Mouse (Mus musculus) CH12.LX (cell line): ENCODE measurements around the gene Ppp6r3. TPM values are rescaled to one million over a fixed set of nuclear protein-coding genes. Genes with fewer than 3 reads are reported as not detected.

Source experiments
- DNase-seq: peaks from one replicate; pipeline ENCODE4 v3.0.0-alpha.2; 2013; ENCODE audit errors: extremely low read depth
- H3K27ac ChIP-seq: 2 replicates; pipeline ENCODE4 v1.5.1; 2012; ENCODE audit warnings: low read depth, mild to moderate bottlenecking, control low read depth, moderate library complexity; ENCODE audit not compliant: insufficient read depth
- H3K27me3 ChIP-seq: replicated peaks from 2 replicates; pipeline ENCODE3; 2012; ENCODE audit warnings: inconsistent platforms
- H3K36me3 ChIP-seq, 2 experiments: replicated peaks in 1 of 2; 2 replicates each; pipeline versions ENCODE3 to v1.6.1; 2012; ENCODE audit warnings: inconsistent platforms in 1 of 2, low read length in 1 of 2, mild to moderate bottlenecking in 1 of 2, mixed read lengths in 1 of 2, moderate library complexity in 1 of 2; ENCODE audit not compliant: control insufficient read depth in 1 of 2, insufficient read depth in 1 of 2
- H3K4me1 ChIP-seq, 2 experiments: 2 replicates each; pipeline ENCODE4 v1.6.1; 2012; ENCODE audit warnings: inconsistent platforms in 1 of 2, moderate library complexity in 1 of 2; ENCODE audit not compliant: insufficient read depth in 2 of 2, control insufficient read depth in 1 of 2
- H3K4me2 ChIP-seq: 2 replicates; pipeline ENCODE4 v1.6.1; 2012; ENCODE audit warnings: low read depth, mild to moderate bottlenecking, control low read depth; ENCODE audit not compliant: poor library complexity, insufficient read depth, severe bottlenecking
- H3K4me3 ChIP-seq, 3 experiments: fragments of 150-350 bp in 1 of 3; sonication (generic) in 1 of 3; replicated peaks in 1 of 3; 2 replicates each; pipeline versions ENCODE3 to v1.5.1; 2011 to 2012; ENCODE audit warnings: low read depth in 2 of 3, low read length in 2 of 3, mild to moderate bottlenecking in 2 of 3, moderate library complexity in 2 of 3, control low read depth in 1 of 3, improper control_type of control experiment in 1 of 3, inconsistent platforms in 1 of 3, mixed read lengths in 1 of 3; ENCODE audit not compliant: poor library complexity in 1 of 3
- H3K79me2 ChIP-seq: replicated peaks from 2 replicates; pipeline ENCODE4 v1.6.1; 2012; ENCODE audit warnings: mild to moderate bottlenecking, moderate library complexity; ENCODE audit not compliant: control insufficient read depth, poor library complexity, insufficient read depth, severe bottlenecking; ENCODE audit errors: extremely low read depth
- H3K9ac ChIP-seq: 2 replicates; pipeline ENCODE4 v1.6.1; 2012; ENCODE audit warnings: low read depth, mild to moderate bottlenecking, control low read depth, moderate library complexity; ENCODE audit not compliant: insufficient read depth
- H3K9me3 ChIP-seq: replicated peaks from 2 replicates; pipeline ENCODE3; 2012; ENCODE audit warnings: low read length, inconsistent platforms, mixed read lengths
- BHLHE40 ChIP-seq: IDR thresholded peaks from 2 replicates; pipeline ENCODE4 v1.6.1; 2011; ENCODE audit warnings: mild to moderate bottlenecking, low read depth, low read length, improper control_type of control experiment
- CHD2 ChIP-seq: IDR thresholded peaks from 2 replicates; pipeline ENCODE4 v1.6.1; 2011; ENCODE audit warnings: low read length, improper control_type of control experiment
- ELF1 ChIP-seq: IDR thresholded peaks from 2 replicates; pipeline ENCODE4 v1.6.1; 2014; ENCODE audit warnings: low read depth, mild to moderate bottlenecking, inconsistent platforms, low read length, improper control_type of control experiment
- EP300 ChIP-seq: IDR thresholded peaks from 2 replicates; pipeline ENCODE4 v1.6.1; 2011; ENCODE audit warnings: low read length, improper control_type of control experiment
- ETS1 ChIP-seq: conservative IDR thresholded peaks from 2 replicates; pipeline ENCODE4 v1.6.1; 2012; ENCODE audit warnings: low read depth, mild to moderate bottlenecking, inconsistent platforms, low read length, improper control_type of control experiment, moderate library complexity
- GABPA ChIP-seq: IDR thresholded peaks from 2 replicates; pipeline ENCODE4 v1.6.1; 2012; ENCODE audit warnings: low read depth, low read length, improper control_type of control experiment, inconsistent platforms; ENCODE audit not compliant: insufficient replicate concordance
- HCFC1 ChIP-seq: IDR thresholded peaks from 2 replicates; pipeline ENCODE4 v1.6.1; 2012; ENCODE audit warnings: low read depth, mild to moderate bottlenecking, inconsistent platforms, low read length, improper control_type of control experiment
- IRF4 ChIP-seq: IDR thresholded peaks from 2 replicates; pipeline ENCODE4 v1.6.1; 2014; ENCODE audit warnings: low read depth, mild to moderate bottlenecking, inconsistent platforms, low read length, improper control_type of control experiment
- JUND ChIP-seq: conservative IDR thresholded peaks from 2 replicates; pipeline ENCODE4 v1.6.1; 2011; ENCODE audit warnings: low read depth, low read length, improper control_type of control experiment
- KAT2A ChIP-seq: IDR thresholded peaks from 2 replicates; pipeline ENCODE4 v1.6.1; 2012; ENCODE audit warnings: low read length, improper control_type of control experiment, inconsistent platforms; ENCODE audit not compliant: insufficient replicate concordance
- MAX ChIP-seq: IDR thresholded peaks from 2 replicates; pipeline ENCODE4 v1.6.1; 2011; ENCODE audit warnings: low read length, improper control_type of control experiment
- MEF2A ChIP-seq: IDR thresholded peaks from 2 replicates; pipeline ENCODE4 v1.6.1; 2014; ENCODE audit warnings: low read depth, mild to moderate bottlenecking, inconsistent platforms, low read length, improper control_type of control experiment, borderline replicate concordance
- MXI1 ChIP-seq: IDR thresholded peaks from 2 replicates; pipeline ENCODE4 v1.6.1; 2011; ENCODE audit warnings: mild to moderate bottlenecking, low read depth, low read length, improper control_type of control experiment
- NELFE ChIP-seq: IDR thresholded peaks from 2 replicates; pipeline ENCODE4 v1.6.1; 2011; ENCODE audit warnings: low read depth, low read length, improper control_type of control experiment
- NRF1 ChIP-seq: IDR thresholded peaks from 2 replicates; pipeline ENCODE4 v1.6.1; 2014; ENCODE audit warnings: low read depth, mild to moderate bottlenecking, inconsistent platforms, low read length, improper control_type of control experiment, moderate library complexity
- POLR2A ChIP-seq: IDR thresholded peaks from 2 replicates; pipeline ENCODE4 v1.6.1; 2011; ENCODE audit warnings: low read depth, mild to moderate bottlenecking, improper control_type of control experiment, low read length
- POLR2AphosphoS2 ChIP-seq: IDR thresholded peaks from 2 replicates; pipeline ENCODE4 v1.6.1; 2011; ENCODE audit warnings: low read depth, low read length, improper control_type of control experiment
- RAD21 ChIP-seq: IDR thresholded peaks from 2 replicates; pipeline ENCODE4 v1.6.1; 2011; ENCODE audit warnings: low read depth, mild to moderate bottlenecking, low read length, improper control_type of control experiment, moderate library complexity
- RCOR1 ChIP-seq: conservative IDR thresholded peaks from 2 replicates; pipeline ENCODE4 v1.6.1; 2012; ENCODE audit warnings: low read depth, mild to moderate bottlenecking, inconsistent platforms, low read length, improper control_type of control experiment
- SIN3A ChIP-seq: IDR thresholded peaks from 2 replicates; pipeline ENCODE4 v1.6.1; 2012; ENCODE audit warnings: low read length, improper control_type of control experiment, inconsistent platforms
- SMC3 ChIP-seq: IDR thresholded peaks from 2 replicates; pipeline ENCODE4 v1.6.1; 2011; ENCODE audit warnings: low read depth, low read length, improper control_type of control experiment
- TCF12 ChIP-seq: IDR thresholded peaks from 2 replicates; pipeline ENCODE4 v1.6.1; 2014; ENCODE audit warnings: low read depth, mild to moderate bottlenecking, inconsistent platforms, low read length, improper control_type of control experiment
- UBTF ChIP-seq: IDR thresholded peaks from 2 replicates; pipeline ENCODE4 v1.6.1; 2012; ENCODE audit warnings: low read depth, mild to moderate bottlenecking, inconsistent platforms, low read length, improper control_type of control experiment, moderate library complexity
- ZC3H11A ChIP-seq: IDR thresholded peaks from 2 replicates; pipeline ENCODE4 v1.6.1; 2012; ENCODE audit warnings: low read depth, mild to moderate bottlenecking, inconsistent platforms, low read length, improper control_type of control experiment
- ZKSCAN1 ChIP-seq: IDR thresholded peaks from 2 replicates; pipeline ENCODE4 v1.6.1; 2012; ENCODE audit warnings: low read depth, inconsistent platforms, low read length, improper control_type of control experiment, borderline replicate concordance
- ZMIZ1 ChIP-seq: IDR thresholded peaks from 2 replicates; pipeline ENCODE4 v1.6.1; 2012; ENCODE audit warnings: low read depth, mild to moderate bottlenecking, inconsistent platforms, low read length, improper control_type of control experiment
- ZNF384 ChIP-seq: IDR thresholded peaks from 2 replicates; pipeline ENCODE4 v1.6.1; 2012; ENCODE audit warnings: low read depth, low read length, improper control_type of control experiment, inconsistent platforms
- dilution Hi-C: fragments of 300-500 bp; cut with MboI; formaldehyde crosslinking; loops from 2 replicates; pipeline ENCODE4 v1.14.3; 2020; ENCODE audit warnings: low sequenced_read_pairs; ENCODE audit not compliant: extremely low pct_unique_long_range_greater_than_20kb, extremely low pct_ligation_motif_present
- in situ Hi-C: fragments of 300-500 bp; cut with MboI; formaldehyde crosslinking; loops from 3 replicates; pipeline ENCODE4 v1.14.3; 2019; ENCODE audit warnings: low sequenced_read_pairs, low pct_ligation_motif_present, low pct_unique_long_range_greater_than_20kb, mixed read lengths
- polyA plus RNA-seq: library from polyadenylated mRNA; unstranded; fragments of >175 nt; gene quantifications from 2 replicates; pipeline ENCODE4 v1.2.1, GENCODE M21; 2012; ENCODE audit warnings: low read depth; ENCODE audit not compliant: insufficient read length
- total RNA-seq, 2 experiments: library from RNA; depleted of rRNA; stranded (reverse); fragments of 300-350 nt in 1 of 2; fragments of >200 nt in 1 of 2; gene quantifications; 2 replicates each; pipeline ENCODE4 v1.2.3; 2012 to 2014

The Ppp6r3 gene
- total and polyA plus RNA-seq, 3 experiments: 68.5 to 94.6 (median 72.3) TPM

GRCm38 (mm10) chr19:3593379-3594055, 18.0 kb upstream of the Ppp6r3 start:
- peak; percentile 60 for DNase-seq
- Histone ChIP-seq H3K4me2 (peak overlapping the region; percentile 48; the same call in 1 of the 2 replicates), H3K4me1 (peaks cover 6 to 7% of the 10 kb centered on the region in 2 experiments), H3K9ac (no peak overlapping the region), H3K27ac (no peak overlapping the region), H3K36me3 (peaks cover 0 to 8% of the 10 kb centered on the region in 2 experiments), H3K9me3 (no peaks in the 10 kb centered on the region), H3K79me2 (no peaks in the 10 kb centered on the region), H3K27me3 (no peaks in the 10 kb centered on the region), H3K4me3 (peak overlapping the region; percentile 17 to 37 (median 34))
- TF ChIP-seq ZNF384: no peak
- no peak for TF ChIP-seq IRF4
- TF ChIP-seq ZMIZ1: no peak
- peak; percentile 61 for TF ChIP-seq HCFC1
- TF ChIP-seq BHLHE40: no peak
- TF ChIP-seq CHD2: no peak
- no peak for TF ChIP-seq EP300
- no peak for TF ChIP-seq POLR2AphosphoS2
- TF ChIP-seq POLR2A: peak; percentile 38; the same call in 1 of the 2 replicates
- peak; percentile 34; the same call in 1 of the 2 replicates for TF ChIP-seq ELF1
- TF ChIP-seq RAD21: no peak
- TF ChIP-seq GABPA: no peak
- no peak for TF ChIP-seq ZKSCAN1
- TF ChIP-seq MAX: no peak
- no peak for TF ChIP-seq KAT2A
- peak; percentile 36; the same call in 1 of the 2 replicates for TF ChIP-seq ETS1
- TF ChIP-seq SIN3A: no peak
- 0 out of 2 replicates have a peak, but pooled peaks have one; percentile 28 for TF ChIP-seq TCF12
- no peak for TF ChIP-seq MXI1
- in situ Hi-C loops (no loop called here), dilution Hi-C loops (no loop called here)

GRCm38 (mm10) chr19:3589968-3590367, 14.4 kb upstream of the Ppp6r3 start:
- Histone ChIP-seq H3K4me1 (peaks cover 5 to 6% of the 10 kb centered on the region in 2 experiments), H3K27me3 (no peaks in the 10 kb centered on the region), H3K4me2 (no peak overlapping the region), H3K36me3 (peaks cover 0 to 10% of the 10 kb centered on the region in 2 experiments)
- in situ Hi-C loops: no loop called here
- DNase-seq: no peak
- TF ChIP-seq KAT2A: no peak
- TF ChIP-seq RCOR1: no peak
- TF ChIP-seq SMC3: no peak
- TF ChIP-seq ZNF384: no peak
- no peak for TF ChIP-seq JUND
- TF ChIP-seq ZMIZ1: no peak
- no peak for TF ChIP-seq NRF1
- no peak for TF ChIP-seq GABPA
- TF ChIP-seq UBTF: no peak
- no peak for TF ChIP-seq NELFE
- no peak for TF ChIP-seq ZC3H11A
- TF ChIP-seq MAX: no peak
- no peak for TF ChIP-seq MEF2A
- TF ChIP-seq CHD2: no peak
- TF ChIP-seq, all 38 proteins: peak for 0
- H3K9me3 ChIP-seq: no peaks in the 10 kb centered on the region
- H3K4me3 ChIP-seq: no peak overlapping the region
- no peak overlapping the region for H3K9ac ChIP-seq
- H3K27ac ChIP-seq: no peak overlapping the region
- dilution Hi-C loops: no loop called here
- H3K79me2 ChIP-seq: no peaks in the 10 kb centered on the region
